Mouse (Mus musculus) neural tube, embryonic 14.5 days (tissue): ENCODE data around the gene Zfp667. TPM values are rescaled to one million over a fixed set of nuclear protein-coding genes. Genes with fewer than 3 reads are reported as not detected.

ENCODE experiments used
- polyA plus RNA-seq: library from polyadenylated mRNA; unstranded; fragments of >200 nt; fragmentation: Nextera tagmentation; extraction: Ambion mirVana; gene quantifications from 2 replicates; pipeline ENCODE4 v1.2.1, GENCODE M21; 2014

Zfp667 gene
- polyA plus RNA-seq, 1 experiment from 2014 or later = 19.8 TPM

Other genes starting within 250 kb of the Zfp667 start
- gene Nlrp4c, start 241.4 kb upstream of the Zfp667 start, polyA plus RNA-seq = 0.05 TPM in 1 of 2 replicates, not detected in the other
- gene Zfp787, start 130.6 kb upstream of the Zfp667 start, polyA plus RNA-seq = 13.7 and 15.4 TPM in 2 replicates
- 78.5 and 79.4 TPM in 2 replicates for gene Zfp444, start 114.4 kb upstream of the Zfp667 start, polyA plus RNA-seq
- gene Galp, start 89.5 kb upstream of the Zfp667 start, polyA plus RNA-seq = not detected in 2 replicates
- not detected in 2 replicates for gene Zscan5b, start 64.3 kb upstream of the Zfp667 start, polyA plus RNA-seq
- not detected in 2 replicates for gene Epp13, start 33.9 kb upstream of the Zfp667 start, polyA plus RNA-seq
- gene Zfp583, start 44.7 kb downstream of the Zfp667 start, polyA plus RNA-seq = 15.6 and 17.0 TPM in 2 replicates
- 7.8 and 9.4 TPM in 2 replicates for gene Gm3854, start 57.2 kb downstream of the Zfp667 start, polyA plus RNA-seq
- gene Zfp78, start 76.7 kb downstream of the Zfp667 start, polyA plus RNA-seq = 5.0 and 6.1 TPM in 2 replicates
- 17.8 and 19.7 TPM in 2 replicates for gene Zfp28, start 96.7 kb downstream of the Zfp667 start, polyA plus RNA-seq
- gene Smim17, start 112.1 kb downstream of the Zfp667 start, polyA plus RNA-seq = 6.7 and 9.4 TPM in 2 replicates
- 0.12 TPM in 1 of 2 replicates, not detected in the other for gene Gm20715, start 123.7 kb downstream of the Zfp667 start, polyA plus RNA-seq
- gene Olfr1344, start 152.1 kb downstream of the Zfp667 start, polyA plus RNA-seq = 0.46 and 0.71 TPM in 2 replicates
- 0.03 TPM in 1 of 2 replicates, not detected in the other for gene Olfr1336, start 169.6 kb downstream of the Zfp667 start, polyA plus RNA-seq
- not detected in 2 replicates for gene Olfr1346, start 180.5 kb downstream of the Zfp667 start, polyA plus RNA-seq
- not detected in 2 replicates for gene Olfr5, start 200.4 kb downstream of the Zfp667 start, polyA plus RNA-seq
- gene Olfr1347, start 213.2 kb downstream of the Zfp667 start, polyA plus RNA-seq = not detected in 2 replicates
- gene Olfr1348, start 222.2 kb downstream of the Zfp667 start, polyA plus RNA-seq = not detected in 2 replicates
- not detected in 2 replicates for gene Olfr1349, start 236.4 kb downstream of the Zfp667 start, polyA plus RNA-seq